Mouse (Mus musculus) forebrain, embryonic 14.5 days (tissue): ENCODE data around the gene Rbms1. TPM values are rescaled to one million over a fixed set of nuclear protein-coding genes. Genes with fewer than 3 reads are reported as not detected.

Experiments
- ATAC-seq: fragments of 200-750 bp; cut with Nextera tagmentation; 2 replicates; pipeline ENCODE4 v1.8.0; 2017; ENCODE audit warnings: mild to moderate bottlenecking, moderate library complexity
- DNase-seq: peaks from one replicate; pipeline ENCODE4 v3.0.0-alpha.2; 2015; ENCODE audit warnings: low spot score
- H3K27ac ChIP-seq: fragments of 300-500 bp; sonication (generic); 2 replicates; pipeline ENCODE4 v1.5.1; 2014; ENCODE audit warnings: low read depth, mild to moderate bottlenecking, control low read depth, low read length, moderate library complexity
- H3K27me3 ChIP-seq: fragments of 300-500 bp; sonication (generic); replicated peaks from 2 replicates; pipeline ENCODE4 v1.6.1; 2014; ENCODE audit warnings: low read length, control low read depth, mixed read lengths; ENCODE audit not compliant: control insufficient read depth, insufficient read depth
- H3K36me3 ChIP-seq: fragments of 300-500 bp; sonication (generic); 2 replicates; pipeline ENCODE4 v1.6.1; 2014; ENCODE audit warnings: low read length, control low read depth; ENCODE audit not compliant: control insufficient read depth, insufficient read depth
- H3K4me1 ChIP-seq: fragments of 300-500 bp; sonication (generic); 2 replicates; pipeline ENCODE4 v1.6.1; 2014; ENCODE audit warnings: antibody characterized with exemption, low read length, control low read depth; ENCODE audit not compliant: control insufficient read depth, insufficient read depth
- H3K4me2 ChIP-seq: fragments of 300-500 bp; sonication (generic); 2 replicates; pipeline ENCODE4 v1.6.1; 2014; ENCODE audit warnings: mild to moderate bottlenecking, control low read depth, low read length
- H3K4me3 ChIP-seq: fragments of 300-500 bp; sonication (generic); 2 replicates; pipeline ENCODE4 v1.5.1; 2014; ENCODE audit warnings: low read depth, low read length, control low read depth
- H3K9ac ChIP-seq: fragments of 300-500 bp; sonication (generic); 2 replicates; pipeline ENCODE4 v1.6.1; 2014; ENCODE audit warnings: mild to moderate bottlenecking, low read length, control low read depth, moderate library complexity
- H3K9me3 ChIP-seq: fragments of 300-500 bp; sonication (generic); replicated peaks from 2 replicates; pipeline ENCODE4 v1.6.1; 2016; ENCODE audit warnings: low read length, control low read depth, mixed read lengths; ENCODE audit not compliant: control insufficient read depth
- WGBS: fragments of 180-500 bp; shearing (Covaris S2); extraction: QIAGEN DNeasy Blood & Tissue Kit; methylation state at CpG from one replicate; pipeline ENCODE4 v1.1.7; 2014; 5-methylcytosine and 5-hydroxymethylcytosine counted together
- polyA plus RNA-seq: library from polyadenylated mRNA; unstranded; fragments of >200 nt; fragmentation: Nextera tagmentation; extraction: Ambion mirVana; gene quantifications from 2 replicates; pipeline ENCODE4 v1.2.1, GENCODE M21; 2014

The Rbms1 gene
- polyA plus RNA-seq, 1 experiment from 2014 or later, result 20.0 TPM

GRCm38 (mm10) chr2:60807341-60808195 is 155.4 kb downstream of the Rbms1 start:
- H3K4me3 ChIP-seq, result no peak overlapping the region
- ATAC-seq, result no peak
- H3K4me2 ChIP-seq, result no peak overlapping the region
- no peaks in the 10 kb centered on the region for H3K4me1 ChIP-seq
- H3K9me3 ChIP-seq, result no peaks in the 10 kb centered on the region
- 86% methylated on average over 11 of the region's 11 CpGs for WGBS
- no peak for DNase-seq
- no peaks in the 10 kb centered on the region for H3K36me3 ChIP-seq
- H3K27me3 ChIP-seq, result peaks cover 51% of the 10 kb centered on the region
- no peak overlapping the region for H3K27ac ChIP-seq
- H3K9ac ChIP-seq, result no peak overlapping the region

GRCm38 (mm10) chr2:60804763-60805162 is 158.2 kb downstream of the Rbms1 start:
- WGBS, result 80% methylated on average over 7 of the region's 7 CpGs
- H3K27me3 ChIP-seq, result peaks cover 76% of the 10 kb centered on the region
- H3K9ac ChIP-seq, result no peak overlapping the region
- H3K4me3 ChIP-seq, result no peak overlapping the region
- H3K36me3 ChIP-seq, result no peaks in the 10 kb centered on the region
- ATAC-seq, result no peak
- H3K9me3 ChIP-seq, result no peaks in the 10 kb centered on the region
- H3K4me1 ChIP-seq, result 0 out of 2 replicates have a peak, but pooled peaks cover 3% of the 10 kb centered on the region
- no peak overlapping the region for H3K4me2 ChIP-seq
- no peak for DNase-seq
- no peak overlapping the region for H3K27ac ChIP-seq

- H3K4me2 ChIP-seq, result no peak overlapping the region
- peaks cover 82% of the 10 kb centered on the region for H3K27me3 ChIP-seq
- H3K36me3 ChIP-seq, result no peaks in the 10 kb centered on the region
- DNase-seq (no peak), ATAC-seq (no peak)
- WGBS, result 87% methylated on average over 6 of the region's 6 CpGs
- no peak overlapping the region for H3K9ac ChIP-seq
- H3K9me3 ChIP-seq, result no peaks in the 10 kb centered on the region
- no peak overlapping the region for H3K4me3 ChIP-seq
- H3K27ac ChIP-seq, result no peak overlapping the region
- H3K4me1 ChIP-seq, result 0 out of 2 replicates have a peak, but pooled peaks cover 3% of the 10 kb centered on the region
These were observed 159.6 kb downstream of the Rbms1 start for GRCm38 (mm10) chr2:60803377-60803776.

- DNase-seq, result no peak
- H3K4me1 ChIP-seq, result 0 out of 2 replicates have a peak, but pooled peaks cover 3% of the 10 kb centered on the region
- WGBS, result 73% methylated on average over 8 of the region's 8 CpGs
- no peak overlapping the region for H3K9ac ChIP-seq
- no peak overlapping the region for H3K4me3 ChIP-seq
- no peak overlapping the region for H3K4me2 ChIP-seq
- no peak overlapping the region for H3K27ac ChIP-seq
- H3K27me3 ChIP-seq, result peaks cover 82% of the 10 kb centered on the region
- ATAC-seq, result no peak
- H3K36me3 ChIP-seq, result no peaks in the 10 kb centered on the region
- H3K9me3 ChIP-seq, result no peaks in the 10 kb centered on the region
These were observed 160.2 kb downstream of the Rbms1 start for GRCm38 (mm10) chr2:60802828-60803227.

GRCm38 (mm10) chr2:60802191-60802590 is 160.8 kb downstream of the Rbms1 start:
- Histone ChIP-seq H3K4me1 (peaks cover 8% of the 10 kb centered on the region), H3K9me3 (no peaks in the 10 kb centered on the region), H3K27ac (no peak overlapping the region), H3K4me2 (0 out of 2 replicates have a peak overlapping the region, but pooled peaks have one; percentile 6), H3K4me3 (no peak overlapping the region), H3K9ac (no peak overlapping the region), H3K27me3 (peaks cover 79% of the 10 kb centered on the region), H3K36me3 (no peaks in the 10 kb centered on the region)
- ATAC-seq, result peak; percentile 48
- 7% methylated on average over 4 of the region's 4 CpGs for WGBS
- DNase-seq, result peak; percentile 79

- ATAC-seq, result no peak
- DNase-seq, result no peak
- peaks cover 13% of the 10 kb centered on the region for H3K4me1 ChIP-seq
These were observed 161.3 kb downstream of the Rbms1 start for GRCm38 (mm10) chr2:60801571-60802155.

GRCm38 (mm10) chr2:60800921-60801558 is 162.0 kb downstream of the Rbms1 start:
- WGBS, result 8% methylated on average over 15 of the region's 15 CpGs
- Histone ChIP-seq H3K27ac (no peak overlapping the region), H3K9me3 (no peaks in the 10 kb centered on the region), H3K9ac (no peak overlapping the region), H3K4me2 (peak overlapping the region; percentile 21; the same call in 1 of the 2 replicates), H3K4me1 (peaks cover 20% of the 10 kb centered on the region), H3K4me3 (0 out of 2 replicates have a peak overlapping the region, but pooled peaks have one; percentile 1), H3K27me3 (peaks cover 80% of the 10 kb centered on the region), H3K36me3 (no peaks in the 10 kb centered on the region)
- no peak for ATAC-seq
- DNase-seq, result no peak

More at GRCm38 (mm10) chr2:60801571-60802155, 161.3 kb downstream of the Rbms1 start:
- H3K36me3 ChIP-seq, result no peaks in the 10 kb centered on the region
- no peak overlapping the region for H3K4me3 ChIP-seq
- 0 out of 2 replicates have a peak overlapping the region, but pooled peaks have one; percentile 6 for H3K4me2 ChIP-seq
- H3K9me3 ChIP-seq, result no peaks in the 10 kb centered on the region
- 6% methylated on average over 12 of the region's 12 CpGs for WGBS
- no peak overlapping the region for H3K27ac ChIP-seq
- no peak overlapping the region for H3K9ac ChIP-seq
- peaks cover 80% of the 10 kb centered on the region for H3K27me3 ChIP-seq

GRCm38 (mm10) chr2:60799816-60800215 is 163.2 kb downstream of the Rbms1 start:
- 84% methylated on average over 7 of the region's 7 CpGs for WGBS
- Histone ChIP-seq H3K4me1 (peaks cover 21% of the 10 kb centered on the region), H3K27me3 (peaks cover 76% of the 10 kb centered on the region), H3K27ac (no peak overlapping the region), H3K4me3 (no peak overlapping the region), H3K9me3 (no peaks in the 10 kb centered on the region), H3K36me3 (no peaks in the 10 kb centered on the region), H3K4me2 (no peak overlapping the region), H3K9ac (no peak overlapping the region)
- ATAC-seq (no peak), DNase-seq (no peak)
